Mouse (Mus musculus) lung, postnatal 0 days (tissue): ENCODE results near the gene Cd59a. TPM values are rescaled to one million over a fixed set of nuclear protein-coding genes. Genes with fewer than 3 reads are reported as not detected.

Experiments
- ATAC-seq: fragments of 200-750 bp; cut with Nextera tagmentation; 2 replicates; pipeline ENCODE4 v1.8.0; 2017; ENCODE audit warnings: moderate library complexity
- DNase-seq: peaks from one replicate; pipeline ENCODE4 v3.0.0-alpha.2; 2016; ENCODE audit warnings: low spot score
- H3K27ac ChIP-seq: fragments of 300-500 bp; sonication (generic); 2 replicates; pipeline ENCODE4 v1.5.1; 2014; ENCODE audit warnings: antibody characterized with exemption, mild to moderate bottlenecking, low read length, mixed read lengths
- H3K27me3 ChIP-seq: fragments of 300-500 bp; sonication (generic); replicated peaks from 2 replicates; pipeline ENCODE4 v1.6.1; 2014; ENCODE audit warnings: low read length, mixed read lengths; ENCODE audit not compliant: insufficient read depth
- H3K36me3 ChIP-seq: fragments of 300-500 bp; sonication (generic); 2 replicates; pipeline ENCODE4 v1.6.1; 2014; ENCODE audit warnings: low read length, mixed read lengths; ENCODE audit not compliant: insufficient read depth
- H3K4me1 ChIP-seq: fragments of 300-500 bp; sonication (generic); 2 replicates; pipeline ENCODE4 v1.6.1; 2014; ENCODE audit warnings: antibody characterized with exemption, low read depth, low read length, mixed read lengths; ENCODE audit not compliant: insufficient read depth
- H3K4me2 ChIP-seq: fragments of 300-500 bp; sonication (generic); replicated peaks from 2 replicates; pipeline ENCODE4 v1.6.1; 2014; ENCODE audit warnings: low read depth, mild to moderate bottlenecking, low read length, moderate library complexity, mixed read lengths
- H3K4me3 ChIP-seq: fragments of 300-500 bp; sonication (generic); 2 replicates; pipeline ENCODE4 v1.5.1; 2014; ENCODE audit warnings: low read depth, low read length
- H3K9ac ChIP-seq: fragments of 300-500 bp; sonication (generic); replicated peaks from 2 replicates; pipeline ENCODE4 v1.6.1; 2014; ENCODE audit warnings: low read depth, mild to moderate bottlenecking
- H3K9me3 ChIP-seq: fragments of 300-500 bp; sonication (generic); 2 replicates; pipeline ENCODE4 v1.6.1; 2016; ENCODE audit warnings: low read length, mixed read lengths
- CTCF ChIP-seq: IDR thresholded peaks from 2 replicates; pipeline ENCODE4 v1.5.1; 2016; ENCODE audit warnings: antibody characterized with exemption, mild to moderate bottlenecking
- EP300 ChIP-seq: IDR thresholded peaks from 2 replicates; pipeline ENCODE4 v1.6.1; 2016; ENCODE audit warnings: antibody characterized with exemption, mild to moderate bottlenecking, control low read depth
- WGBS: fragments of 180-500 bp; shearing (Covaris S2); extraction: QIAGEN DNeasy Blood & Tissue Kit; methylation state at CpG from one replicate; pipeline ENCODE4 v1.1.7; 2014; 5-methylcytosine and 5-hydroxymethylcytosine counted together
- polyA plus RNA-seq: library from polyadenylated mRNA; unstranded; fragments of >200 nt; fragmentation: Nextera tagmentation; extraction: Ambion mirVana; gene quantifications from 2 replicates; pipeline ENCODE4 v1.2.1, GENCODE M21; 2015

The Cd59a gene
- polyA plus RNA-seq, 1 experiment from 2014 or later = 32.4 TPM

DNA sequence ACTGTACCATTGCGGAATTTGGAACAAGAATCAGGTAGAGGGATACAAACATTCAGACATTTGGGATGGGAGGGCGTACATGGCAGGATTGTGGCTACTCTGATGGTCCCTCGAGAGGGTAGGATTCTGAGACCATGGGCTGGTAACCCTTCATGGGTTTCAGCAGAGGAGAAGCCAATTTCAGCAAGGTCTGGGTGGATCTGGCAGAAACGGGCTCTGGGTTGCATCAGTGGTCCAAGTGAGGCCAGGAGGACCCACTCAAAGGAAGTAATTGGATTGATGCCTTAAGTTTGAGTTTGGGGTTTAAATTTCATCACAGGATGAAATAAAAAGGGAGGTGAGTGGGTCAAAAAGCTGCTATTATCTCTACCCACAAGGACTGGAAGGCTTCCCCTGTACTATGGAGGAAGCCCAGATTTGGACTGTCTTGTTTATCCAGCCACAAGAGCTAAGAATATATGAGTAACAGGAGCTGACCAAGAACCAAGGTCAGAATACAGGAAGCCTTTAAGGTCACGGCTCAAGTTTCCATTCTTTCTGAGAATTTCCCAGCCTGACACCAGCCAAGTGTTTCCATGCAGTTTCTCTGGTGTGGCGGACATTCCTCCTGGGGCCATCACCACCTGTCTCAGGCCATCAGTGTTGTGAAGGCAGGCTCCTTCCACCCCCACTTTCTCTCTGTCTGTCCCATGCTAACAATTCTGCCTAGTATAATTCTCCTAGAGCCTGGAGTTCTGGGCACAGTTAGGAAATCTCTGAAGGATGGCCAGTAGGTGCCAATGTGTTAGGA lies 55.2 kb downstream of the Cd59a start:
- WGBS = 78% methylated on average over 6 of the region's 6 CpGs
- no peak overlapping the region for H3K4me3 ChIP-seq
- ATAC-seq (no peak), DNase-seq (no peak)
- no peaks in the 10 kb centered on the region for H3K27me3 ChIP-seq
- no peak for TF ChIP-seq CTCF
- TF ChIP-seq EP300 = no peak
- no peak overlapping the region for H3K9ac ChIP-seq
- no peaks in the 10 kb centered on the region for H3K36me3 ChIP-seq
- no peak overlapping the region for H3K4me2 ChIP-seq
- H3K4me1 ChIP-seq = no peaks in the 10 kb centered on the region
- no peaks in the 10 kb centered on the region for H3K9me3 ChIP-seq
- H3K27ac ChIP-seq = no peak overlapping the region

DNA sequence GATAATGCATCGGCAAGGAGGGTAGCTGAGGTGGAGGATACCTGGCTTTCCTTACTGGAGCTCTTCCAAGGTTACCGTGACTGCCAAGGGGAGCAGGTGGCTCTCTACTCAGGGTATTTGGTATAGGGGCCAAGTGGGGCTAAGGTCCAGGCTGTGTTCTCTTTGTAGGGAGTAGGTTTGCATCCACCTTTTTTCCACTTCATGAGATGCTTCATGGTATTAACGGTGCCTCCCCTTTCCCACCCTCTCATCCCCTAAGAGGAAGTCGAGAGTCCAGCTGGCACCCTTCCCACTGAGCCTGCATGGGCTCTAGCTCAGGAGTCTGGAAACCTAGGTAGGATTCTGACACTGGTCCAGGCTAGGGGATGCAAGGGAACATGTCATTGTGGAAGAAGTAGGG lies 57.7 kb downstream of the Cd59a start:
- no peak for ATAC-seq

DNA sequence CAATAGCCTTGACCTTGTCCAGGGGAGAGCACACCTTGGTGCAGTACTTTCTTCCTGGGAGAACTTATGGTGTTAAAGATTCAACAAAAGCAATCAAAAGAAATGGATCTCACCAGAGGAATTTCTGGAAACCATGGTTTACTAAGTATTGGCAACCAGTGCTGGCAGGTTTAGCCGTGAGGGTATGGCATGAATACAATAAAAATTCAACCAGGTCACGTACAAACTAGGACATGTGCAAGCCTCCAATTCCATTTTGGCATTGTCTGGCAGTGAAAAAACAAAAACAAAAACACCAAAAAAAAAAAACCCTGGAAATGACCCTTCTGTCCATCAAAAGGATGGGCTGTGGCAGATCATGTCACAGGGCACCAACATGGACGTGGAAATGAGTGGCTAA lies 58.3 kb downstream of the Cd59a start:
- H3K4me3 ChIP-seq = no peak overlapping the region
- DNase-seq (no peak), ATAC-seq (no peak)
- H3K27ac ChIP-seq = no peak overlapping the region
- no peak for TF ChIP-seq CTCF
- TF ChIP-seq EP300 = no peak
- no peaks in the 10 kb centered on the region for H3K4me1 ChIP-seq
- no peak overlapping the region for H3K9ac ChIP-seq
- no peaks in the 10 kb centered on the region for H3K36me3 ChIP-seq
- H3K4me2 ChIP-seq = no peak overlapping the region
- H3K27me3 ChIP-seq = no peaks in the 10 kb centered on the region
- 71% methylated on average over 3 of the region's 3 CpGs for WGBS
- H3K9me3 ChIP-seq = no peaks in the 10 kb centered on the region

More for the DNA sequence above, 57.7 kb downstream of the Cd59a start:
- H3K9ac ChIP-seq = no peak overlapping the region
- H3K27ac ChIP-seq = no peak overlapping the region
- no peaks in the 10 kb centered on the region for H3K4me1 ChIP-seq
- H3K4me2 ChIP-seq = no peak overlapping the region
- TF ChIP-seq EP300 (no peak), CTCF (no peak)
- WGBS = 56% methylated on average over 4 of the region's 4 CpGs
- no peaks in the 10 kb centered on the region for H3K27me3 ChIP-seq
- H3K4me3 ChIP-seq = no peak overlapping the region
- no peak for DNase-seq
- H3K36me3 ChIP-seq = no peaks in the 10 kb centered on the region
- H3K9me3 ChIP-seq = no peaks in the 10 kb centered on the region

DNA sequence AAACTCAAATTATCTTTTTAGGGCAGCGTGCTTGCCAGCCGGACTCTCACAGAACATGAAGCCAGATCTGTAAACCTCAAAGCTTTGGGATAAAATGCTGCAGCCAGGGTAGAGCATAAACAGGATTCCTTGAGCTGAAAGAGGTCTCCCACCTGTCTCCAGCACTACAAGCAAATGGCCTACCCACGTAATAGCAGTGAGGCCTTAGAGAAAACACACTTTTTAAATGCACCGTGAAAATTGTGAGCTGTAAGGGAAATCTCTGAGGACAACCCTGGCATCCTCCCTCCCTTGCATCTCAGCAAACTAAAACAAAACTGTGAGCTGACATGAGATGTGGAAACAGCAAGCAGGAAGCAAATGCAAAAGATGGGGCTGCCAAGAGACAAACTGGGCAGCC lies 62.2 kb downstream of the Cd59a start:
- H3K27me3 ChIP-seq = no peaks in the 10 kb centered on the region
- no peak overlapping the region for H3K27ac ChIP-seq
- H3K9me3 ChIP-seq = no peaks in the 10 kb centered on the region
- 73% methylated on average over 4 of the region's 4 CpGs for WGBS
- H3K36me3 ChIP-seq = no peaks in the 10 kb centered on the region
- no peak overlapping the region for H3K9ac ChIP-seq
- no peaks in the 10 kb centered on the region for H3K4me1 ChIP-seq
- ATAC-seq (no peak), DNase-seq (no peak)
- H3K4me2 ChIP-seq = no peak overlapping the region
- no peak overlapping the region for H3K4me3 ChIP-seq
- no peak for TF ChIP-seq CTCF
- TF ChIP-seq EP300 = no peak

DNA sequence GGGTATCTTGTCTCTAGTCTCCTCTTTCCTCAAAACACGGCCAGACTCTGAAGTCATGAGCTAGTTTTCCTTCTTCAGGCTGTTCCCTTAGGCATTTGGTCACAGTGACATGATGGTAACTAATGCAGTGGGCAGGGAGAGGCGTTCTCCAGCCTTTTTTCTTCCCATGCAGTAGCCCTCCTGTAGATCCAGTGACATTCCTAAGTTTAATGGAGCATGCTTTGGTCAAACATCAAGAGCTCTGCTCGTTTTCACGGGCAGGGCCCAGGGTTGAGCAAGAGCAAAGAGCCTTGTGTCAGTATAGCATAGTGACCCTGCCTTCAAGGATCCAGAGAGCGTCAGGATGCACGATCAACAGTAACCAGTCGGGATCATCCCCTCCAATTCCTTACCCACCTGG lies 67.8 kb downstream of the Cd59a start:
- H3K4me3 ChIP-seq = no peak overlapping the region
- ATAC-seq (no peak), DNase-seq (no peak)
- H3K9ac ChIP-seq = no peak overlapping the region
- H3K27ac ChIP-seq = no peak overlapping the region
- no peaks in the 10 kb centered on the region for H3K4me1 ChIP-seq
- 67% methylated on average over 7 of the region's 7 CpGs for WGBS
- TF ChIP-seq CTCF (no peak), EP300 (no peak)
- H3K36me3 ChIP-seq = no peaks in the 10 kb centered on the region
- no peak overlapping the region for H3K4me2 ChIP-seq
- no peaks in the 10 kb centered on the region for H3K9me3 ChIP-seq
- H3K27me3 ChIP-seq = no peaks in the 10 kb centered on the region

DNA sequence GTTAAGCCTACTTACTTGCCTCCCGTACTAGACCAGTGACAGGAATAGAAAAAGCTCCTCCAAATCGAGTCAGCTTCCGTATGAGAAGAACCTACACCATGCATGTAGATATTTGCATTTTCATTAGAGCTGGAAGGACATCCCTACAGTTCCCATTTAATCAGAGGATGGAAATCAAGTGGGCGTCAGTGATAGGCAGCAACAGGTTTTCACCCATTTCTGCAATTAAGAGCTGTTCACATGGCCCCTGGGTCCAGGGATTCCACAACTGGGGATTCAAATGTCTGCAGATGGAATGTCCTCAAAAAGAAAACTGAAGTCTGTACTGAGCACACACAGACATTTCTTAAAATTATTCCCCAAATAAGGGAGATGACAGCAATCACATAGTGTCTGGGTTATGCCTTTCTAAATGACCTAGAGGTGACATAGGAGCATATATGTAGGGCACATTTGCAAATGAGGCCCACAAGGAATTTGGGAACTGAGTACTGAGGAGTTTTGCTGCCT lies 68.4 kb downstream of the Cd59a start:
- no peak overlapping the region for H3K4me2 ChIP-seq
- H3K9ac ChIP-seq = no peak overlapping the region
- no peak overlapping the region for H3K4me3 ChIP-seq
- no peak overlapping the region for H3K27ac ChIP-seq
- H3K36me3 ChIP-seq = no peaks in the 10 kb centered on the region
- H3K27me3 ChIP-seq = no peaks in the 10 kb centered on the region
- no peak for TF ChIP-seq CTCF
- TF ChIP-seq EP300 = no peak
- DNase-seq (no peak), ATAC-seq (no peak)
- no peaks in the 10 kb centered on the region for H3K9me3 ChIP-seq
- H3K4me1 ChIP-seq = no peaks in the 10 kb centered on the region
- WGBS = 89% methylated on average over 4 of the region's 4 CpGs

Other genes with a start within 250 kb of the Cd59a start
- gene Lmo2, start 137.8 kb upstream of the Cd59a start, polyA plus RNA-seq = 30.6 and 46.5 TPM in 2 replicates
- gene Fbxo3, start 68.1 kb upstream of the Cd59a start, polyA plus RNA-seq = 38.3 and 40.9 TPM in 2 replicates
- 1.4 and 1.6 TPM in 2 replicates for gene 4931422A03Rik, start 67.4 kb upstream of the Cd59a start, polyA plus RNA-seq
- gene Gm10912, start 30.0 kb upstream of the Cd59a start, polyA plus RNA-seq = not detected in 2 replicates
- not detected in 2 replicates for gene Gm10799, start 27.3 kb upstream of the Cd59a start, polyA plus RNA-seq
- 3.7 and 4.2 TPM in 2 replicates for gene Cd59b, start 26.0 kb upstream of the Cd59a start, polyA plus RNA-seq
- 0.14 TPM in 1 of 2 replicates, not detected in the other for gene A930018P22Rik, start 27.0 kb downstream of the Cd59a start, polyA plus RNA-seq